Mouse (Mus musculus) heart, adult 9 months (tissue): ENCODE results near the gene Gramd1c.
A peak's percentile ranks its signal among the peaks of the same experiment; 100 is the strongest.

Source experiments
- DNase-seq, 2 experiments: peaks; one replicate each; pipeline ENCODE4 v3.0.0; 2022; ENCODE audit warnings: low spot score in 2 of 2

Gene Gramd1c

GRCm38 (mm10) chr16:44063025-44063894 is at the start of gene Gramd1c:
Gene Gramd1c, minus strand, starts transcription at chr16:44063345.
- DNase-seq, result peak; percentile 65 to 66

GRCm38 (mm10) chr16:44109002-44109401 is 45.9 kb upstream of the Gramd1c start:
- peak in 1 of 2 experiments; percentile 16 for DNase-seq

GRCm38 (mm10) chr16:44105211-44105610 is 42.1 kb upstream of the Gramd1c start:
- no peak for DNase-seq

- DNase-seq, result no peak
Measured at GRCm38 (mm10) chr16:44103806-44104766, 40.9 kb upstream of the Gramd1c start.

- DNase-seq, result no peak
Measured at GRCm38 (mm10) chr16:44102925-44103324, 39.8 kb upstream of the Gramd1c start.

GRCm38 (mm10) chr16:44101181-44101710 is 38.1 kb upstream of the Gramd1c start:
- no peak for DNase-seq

GRCm38 (mm10) chr16:44099377-44099776 is 36.2 kb upstream of the Gramd1c start:
- no peak for DNase-seq

GRCm38 (mm10) chr16:44087650-44088049 is 24.5 kb upstream of the Gramd1c start:
- no peak for DNase-seq

GRCm38 (mm10) chr16:44061341-44061740 is 1.8 kb downstream of the Gramd1c start:
- no peak for DNase-seq

GRCm38 (mm10) chr16:44060604-44061286 is 2.4 kb downstream of the Gramd1c start:
- no peak for DNase-seq

- peak; percentile 28 to 54 for DNase-seq
Measured at GRCm38 (mm10) chr16:44058745-44059144, 4.4 kb downstream of the Gramd1c start.

- no peak for DNase-seq
Measured at GRCm38 (mm10) chr16:44055766-44056165, 7.4 kb downstream of the Gramd1c start.

- DNase-seq, result no peak
Measured at GRCm38 (mm10) chr16:44053265-44053664, 9.9 kb downstream of the Gramd1c start.

GRCm38 (mm10) chr16:44052390-44052789 is 10.8 kb downstream of the Gramd1c start:
- no peak for DNase-seq

- no peak for DNase-seq
Measured at GRCm38 (mm10) chr16:44050139-44050538, 13.0 kb downstream of the Gramd1c start.

GRCm38 (mm10) chr16:44039112-44039511 is 24.0 kb downstream of the Gramd1c start:
- DNase-seq, result no peak

GRCm38 (mm10) chr16:44035221-44035620 is 27.9 kb downstream of the Gramd1c start:
- DNase-seq, result no peak

GRCm38 (mm10) chr16:44033365-44033764 is 29.8 kb downstream of the Gramd1c start:
- DNase-seq, result no peak

GRCm38 (mm10) chr16:44029273-44029672 is 33.9 kb downstream of the Gramd1c start:
- DNase-seq, result no peak

GRCm38 (mm10) chr16:44026822-44027221 is 36.3 kb downstream of the Gramd1c start:
- DNase-seq, result no peak

GRCm38 (mm10) chr16:44026210-44026609 is 36.9 kb downstream of the Gramd1c start:
- no peak for DNase-seq
